Mouse (Mus musculus): ENCODE measurements at regions not wholly inside any gene's neighbourhood (a gene's known extent, or its start where the extent isn't known, plus 50 kb on each side); places are given as distances from the start of the nearest gene placed in this dataset.

- Histone ChIP-seq H3K36me3 (ENCODE audit: insufficient read depth) (no peaks in the 10 kb centered on the region), H3K9ac (no peak overlapping the region), H3K27ac (ENCODE audit: low read depth, low read length) (peak overlapping the region; percentile 42; the same call in 1 of the 2 replicates), H3K4me3 (ENCODE audit: low read depth, low read length) (no peak overlapping the region), H3K4me2 (ENCODE audit: low read depth) (peak overlapping the region; percentile 13; the same call in 1 of the 2 replicates), H3K27me3 (ENCODE audit: insufficient read depth, low read length) (no peaks in the 10 kb centered on the region), H3K4me1 (ENCODE audit: insufficient read depth) (no peaks in the 10 kb centered on the region), H3K9me3 (ENCODE audit: low read length) (no peaks in the 10 kb centered on the region)
- 73% methylated on average over 2 of the region's 2 CpGs for WGBS
- no peak for TF ChIP-seq CTCF (IDR thresholded peaks at IDR 0.05; ENCODE audit: low read depth)
- DNase-seq (no peak), ATAC-seq (peak; percentile 38; the same call in 1 of the 2 replicates)
Measured at GRCm38 (mm10) chr14:74112603-74113002, 451.6 kb downstream of the Gm21750 start.

GRCm38 (mm10) chr14:74113116-74113515, 452.1 kb downstream of the Gm21750 start:
- TF ChIP-seq CTCF (IDR thresholded peaks at IDR 0.05; ENCODE audit: low read depth) = no peak
- peak; percentile 97 for ATAC-seq
- peak; percentile 49 for DNase-seq
- Histone ChIP-seq H3K4me3 (ENCODE audit: low read depth, low read length) (no peak overlapping the region), H3K27ac (ENCODE audit: low read depth, low read length) (peak overlapping the region; percentile 42; the same call in 1 of the 2 replicates), H3K36me3 (ENCODE audit: insufficient read depth) (no peaks in the 10 kb centered on the region), H3K9ac (no peak overlapping the region), H3K9me3 (ENCODE audit: low read length) (no peaks in the 10 kb centered on the region), H3K27me3 (ENCODE audit: insufficient read depth, low read length) (no peaks in the 10 kb centered on the region), H3K4me1 (ENCODE audit: insufficient read depth) (no peaks in the 10 kb centered on the region), H3K4me2 (ENCODE audit: low read depth) (peak overlapping the region; percentile 13; the same call in 1 of the 2 replicates)
- 23% methylated on average over 5 of the region's 5 CpGs for WGBS

- Histone ChIP-seq H3K9me3 (ENCODE audit: low read length) (no peaks in the 10 kb centered on the region), H3K4me1 (ENCODE audit: insufficient read depth) (no peaks in the 10 kb centered on the region), H3K27me3 (ENCODE audit: insufficient read depth, low read length) (no peaks in the 10 kb centered on the region), H3K4me3 (ENCODE audit: low read depth, low read length) (no peak overlapping the region), H3K9ac (no peak overlapping the region), H3K36me3 (ENCODE audit: insufficient read depth) (no peaks in the 10 kb centered on the region), H3K4me2 (ENCODE audit: low read depth) (no peak overlapping the region), H3K27ac (ENCODE audit: low read depth, low read length) (0 out of 2 replicates have a peak overlapping the region, but pooled peaks have one; percentile 40)
- 63% methylated on average over 3 of the region's 3 CpGs for WGBS
- no peak for TF ChIP-seq CTCF (IDR thresholded peaks at IDR 0.05; ENCODE audit: low read depth)
- DNase-seq (peak; percentile 1), ATAC-seq (peak; percentile 8; the same call in 1 of the 2 replicates)
Measured at GRCm38 (mm10) chr14:74113556-74113955, 452.5 kb downstream of the Gm21750 start.

- Histone ChIP-seq H3K36me3 (ENCODE audit: insufficient read depth) (no peaks in the 10 kb centered on the region), H3K27ac (ENCODE audit: low read depth, low read length) (no peak overlapping the region), H3K9me3 (ENCODE audit: low read length) (no peaks in the 10 kb centered on the region), H3K27me3 (ENCODE audit: insufficient read depth, low read length) (no peaks in the 10 kb centered on the region), H3K9ac (no peak overlapping the region), H3K4me1 (ENCODE audit: insufficient read depth) (no peaks in the 10 kb centered on the region), H3K4me2 (ENCODE audit: low read depth) (no peak overlapping the region), H3K4me3 (ENCODE audit: low read depth, low read length) (no peak overlapping the region)
- ATAC-seq (no peak), DNase-seq (no peak)
- WGBS = 82% methylated on average over 2 of the region's 2 CpGs
- no peak for TF ChIP-seq CTCF (IDR thresholded peaks at IDR 0.05; ENCODE audit: low read depth)
Measured at GRCm38 (mm10) chr14:74117686-74118085, 456.7 kb downstream of the Gm21750 start.

GRCm38 (mm10) chr14:74145202-74145700, 484.2 kb downstream of the Gm21750 start:
- Histone ChIP-seq H3K4me2 (ENCODE audit: low read depth) (no peak overlapping the region), H3K27me3 (ENCODE audit: insufficient read depth, low read length) (no peaks in the 10 kb centered on the region), H3K36me3 (ENCODE audit: insufficient read depth) (no peaks in the 10 kb centered on the region), H3K27ac (ENCODE audit: low read depth, low read length) (no peak overlapping the region), H3K9me3 (ENCODE audit: low read length) (no peaks in the 10 kb centered on the region), H3K9ac (no peak overlapping the region), H3K4me1 (ENCODE audit: insufficient read depth) (no peaks in the 10 kb centered on the region), H3K4me3 (ENCODE audit: low read depth, low read length) (no peak overlapping the region)
- no peak for TF ChIP-seq CTCF (IDR thresholded peaks at IDR 0.05; ENCODE audit: low read depth)
- WGBS = 80% methylated on average over 4 of the region's 4 CpGs
- ATAC-seq = no peak
- no peak for DNase-seq

- 82% methylated on average over 2 of the region's 2 CpGs for WGBS
- DNase-seq (peak; percentile 10), ATAC-seq (no peak)
- Histone ChIP-seq H3K36me3 (ENCODE audit: insufficient read depth) (no peaks in the 10 kb centered on the region), H3K9me3 (ENCODE audit: low read length) (no peaks in the 10 kb centered on the region), H3K9ac (no peak overlapping the region), H3K4me3 (ENCODE audit: low read depth, low read length) (no peak overlapping the region), H3K27ac (ENCODE audit: low read depth, low read length) (no peak overlapping the region), H3K4me1 (ENCODE audit: insufficient read depth) (no peaks in the 10 kb centered on the region), H3K4me2 (ENCODE audit: low read depth) (no peak overlapping the region), H3K27me3 (ENCODE audit: insufficient read depth, low read length) (no peaks in the 10 kb centered on the region)
- no peak for TF ChIP-seq CTCF (IDR thresholded peaks at IDR 0.05; ENCODE audit: low read depth)
Measured at GRCm38 (mm10) chr14:74166221-74166620, 474.4 kb upstream of the Htr2a start.

- H3K9me3 ChIP-seq (ENCODE audit: low read length) = no peaks in the 10 kb centered on the region
- no peak overlapping the region for H3K4me2 ChIP-seq (ENCODE audit: low read depth)
- H3K4me3 ChIP-seq (ENCODE audit: low read depth, low read length) = no peak overlapping the region
- H3K27me3 ChIP-seq (ENCODE audit: insufficient read depth, low read length) = no peaks in the 10 kb centered on the region
- no peak for ATAC-seq
- no peaks in the 10 kb centered on the region for H3K4me1 ChIP-seq (ENCODE audit: insufficient read depth)
- no peak overlapping the region for H3K9ac ChIP-seq
- 92% methylated on average over 2 of the region's 2 CpGs for WGBS
- H3K36me3 ChIP-seq (ENCODE audit: insufficient read depth) = no peaks in the 10 kb centered on the region
- H3K27ac ChIP-seq (ENCODE audit: low read depth, low read length) = no peak overlapping the region
- no peak for TF ChIP-seq CTCF (IDR thresholded peaks at IDR 0.05; ENCODE audit: low read depth)
- DNase-seq = no peak
Measured at GRCm38 (mm10) chr14:74169131-74169875, 471.3 kb upstream of the Htr2a start.

Data from forebrain, postnatal 0 days (tissue).